Mouse (Mus musculus) myocyte (in vitro differentiated cells): ENCODE measurements around the gene Trim11.

ENCODE experiments used
- E2F4 ChIP-seq: IDR thresholded peaks from one replicate; pipeline ENCODE4 v1.6.1; 2011; ENCODE audit warnings: mild to moderate bottlenecking, control low read depth, moderate library complexity; ENCODE audit not compliant: insufficient read depth
- MAX ChIP-seq: IDR thresholded peaks from one replicate; pipeline ENCODE4 v1.6.1; 2011; ENCODE audit warnings: low read depth, mild to moderate bottlenecking, control low read depth
- MYOD1 ChIP-seq, 3 experiments: IDR thresholded peaks; one replicate each; pipeline ENCODE4 v1.6.1; 2011; ENCODE audit warnings: control low read depth in 2 of 3, low read depth in 2 of 3, mild to moderate bottlenecking in 2 of 3, moderate library complexity in 1 of 3; ENCODE audit not compliant: insufficient read length in 2 of 3, control insufficient read depth in 1 of 3
- MYOG ChIP-seq, 3 experiments: IDR thresholded peaks; one replicate each; pipeline ENCODE4 v1.6.1; 2011; ENCODE audit warnings: control low read depth in 2 of 3, low read depth in 2 of 3, mild to moderate bottlenecking in 2 of 3; ENCODE audit not compliant: insufficient read length in 2 of 3, control insufficient read depth in 1 of 3, insufficient read depth in 1 of 3
- POLR2A ChIP-seq: IDR thresholded peaks from one replicate; pipeline ENCODE4 v1.6.1; 2011; ENCODE audit warnings: low read depth, mild to moderate bottlenecking, control low read depth, moderate library complexity; ENCODE audit not compliant: insufficient read length
- POLR2AphosphoS2 ChIP-seq: IDR thresholded peaks from one replicate; pipeline ENCODE4 v1.6.1; 2011; ENCODE audit warnings: low read depth, control low read depth; ENCODE audit not compliant: insufficient read length
- REST ChIP-seq: IDR thresholded peaks from one replicate; pipeline ENCODE4 v1.6.1; 2011; ENCODE audit warnings: mild to moderate bottlenecking, control low read depth, moderate library complexity; ENCODE audit not compliant: insufficient read depth, insufficient read length
- SRF ChIP-seq: IDR thresholded peaks from one replicate; pipeline ENCODE4 v1.6.1; 2011; ENCODE audit warnings: low read depth; ENCODE audit not compliant: control insufficient read depth, insufficient read length
- TCF12 ChIP-seq: IDR thresholded peaks from one replicate; pipeline ENCODE4 v1.6.1; 2011; ENCODE audit warnings: mild to moderate bottlenecking, control low read depth; ENCODE audit not compliant: poor library complexity, insufficient read depth, severe bottlenecking
- TCF3 ChIP-seq: IDR thresholded peaks from one replicate; pipeline ENCODE4 v1.6.1; 2011; ENCODE audit warnings: low read depth, control low read depth; ENCODE audit not compliant: insufficient read length
- USF1 ChIP-seq: IDR thresholded peaks from one replicate; pipeline ENCODE4 v1.6.1; 2011; ENCODE audit warnings: low read depth, mild to moderate bottlenecking, control low read depth, moderate library complexity

- TF ChIP-seq USF1: no peak
- no peak for TF ChIP-seq TCF3
- no peak for TF ChIP-seq E2F4
- no peak for TF ChIP-seq POLR2A
- no peak for TF ChIP-seq TCF12
- no peak for TF ChIP-seq MYOD1 (IDR thresholded peaks at IDR 0.05; ENCODE audit: control insufficient read depth in 1 of 3, insufficient read length in 2 of 3, low read depth in 2 of 3)
- no peak for TF ChIP-seq MAX
- TF ChIP-seq REST: no peak
- TF ChIP-seq POLR2AphosphoS2: no peak
- TF ChIP-seq MYOG (IDR thresholded peaks at IDR 0.05; ENCODE audit: control insufficient read depth in 1 of 3, insufficient read depth in 1 of 3, insufficient read length in 2 of 3, low read depth in 2 of 3): no peak
- no peak for TF ChIP-seq SRF
These were observed 48.5 kb downstream of the Trim11 start for GRCm38 (mm10) chr11:59026411-59026810.
